Mouse (Mus musculus) limb, embryonic 14.5 days (tissue): Measurements from ENCODE around the gene Pigt. TPM values are rescaled to one million over a fixed set of nuclear protein-coding genes. Genes with fewer than 3 reads are reported as not detected.
A peak's percentile ranks its signal among the peaks of the same experiment; 100 is the strongest.

Experiments used
- ATAC-seq: fragments of 200-750 bp; cut with Nextera tagmentation; 2 replicates; pipeline ENCODE4 v1.8.0; 2017; ENCODE audit warnings: low read depth, moderate number of reproducible peaks, moderate TSS enrichment; ENCODE audit not compliant: low FRiP score
- DNase-seq: peaks from one replicate; pipeline ENCODE4 v3.0.0-alpha.2; 2015; ENCODE audit warnings: low spot score
- H3K27ac ChIP-seq: fragments of 300-500 bp; sonication (generic); replicated peaks from 2 replicates; pipeline ENCODE4 v1.5.1; 2014; ENCODE audit warnings: low read depth, mild to moderate bottlenecking, low read length, moderate library complexity, mixed read lengths
- H3K27me3 ChIP-seq: fragments of 300-500 bp; sonication (generic); 2 replicates; pipeline ENCODE4 v1.6.1; 2014; ENCODE audit warnings: low read length, mixed read lengths; ENCODE audit not compliant: control insufficient read depth, insufficient read depth
- H3K36me3 ChIP-seq: fragments of 300-500 bp; sonication (generic); 2 replicates; pipeline ENCODE4 v1.6.1; 2014; ENCODE audit warnings: mild to moderate bottlenecking, low read length, moderate library complexity, mixed read lengths; ENCODE audit not compliant: control insufficient read depth, insufficient read depth
- H3K4me1 ChIP-seq: fragments of 300-500 bp; sonication (generic); 2 replicates; pipeline ENCODE4 v1.6.1; 2014; ENCODE audit warnings: antibody characterized with exemption, low read length, mixed read lengths; ENCODE audit not compliant: control insufficient read depth, insufficient read depth
- H3K4me2 ChIP-seq: fragments of 300-500 bp; sonication (generic); replicated peaks from 2 replicates; pipeline ENCODE4 v1.6.1; 2014; ENCODE audit warnings: low read depth, mild to moderate bottlenecking, low read length, moderate library complexity; ENCODE audit not compliant: severe bottlenecking
- H3K4me3 ChIP-seq: fragments of 300-500 bp; sonication (generic); replicated peaks from 2 replicates; pipeline ENCODE4 v1.5.1; 2014; ENCODE audit warnings: low read length
- H3K9ac ChIP-seq: fragments of 300-500 bp; sonication (generic); 2 replicates; pipeline ENCODE4 v1.6.1; 2014; ENCODE audit warnings: mild to moderate bottlenecking, low read depth, low read length, moderate library complexity; ENCODE audit not compliant: severe bottlenecking
- H3K9me3 ChIP-seq: fragments of 300-500 bp; sonication (generic); 2 replicates; pipeline ENCODE4 v1.6.1; 2016; ENCODE audit warnings: low read length; ENCODE audit not compliant: control insufficient read depth
- POLR2A ChIP-seq: fragments of 200-500 bp; IDR thresholded peaks from 2 replicates; pipeline ENCODE4 v1.8.0; 2012; ENCODE audit warnings: inconsistent platforms, mild to moderate bottlenecking, moderate library complexity, borderline replicate concordance; ENCODE audit not compliant: insufficient read depth, insufficient read length; ENCODE audit errors: extremely low read depth
- WGBS: fragments of 180-500 bp; shearing (Covaris S2); extraction: QIAGEN DNeasy Blood & Tissue Kit; methylation state at CpG from one replicate; pipeline ENCODE4 v1.1.7; 2014; 5-methylcytosine and 5-hydroxymethylcytosine counted together
- polyA plus RNA-seq, 2 experiments: library from polyadenylated mRNA; depleted of rRNA in 1 of 2; stranded (reverse) in 1 of 2; unstranded in 1 of 2; fragments of >200 nt; fragmentation: Nextera tagmentation in 1 of 2; extraction: Ambion mirVana in 1 of 2; gene quantifications; 2 replicates each; pipeline versions ENCODE4 v1.2.1 to v1.2.3; 2012 to 2014

The Pigt gene
- polyA plus RNA-seq (2012; rRNA removed) (99.5 and 142 TPM in 2 replicates), polyA plus RNA-seq (2014; fragmentation: Nextera tagmentation; extraction: Ambion mirVana) (72.4 and 81.4 TPM in 2 replicates)

- peak; percentile 91 for TF ChIP-seq POLR2A
- WGBS = 4% methylated on average over 43 of the region's 43 CpGs
These were observed at the start of gene Pigt for GRCm38 (mm10) chr2:164496847-164497690. TSS of gene Pigt (plus strand) at chr2:164497520.

GRCm38 (mm10) chr2:164448140-164448539, 49.2 kb upstream of the Pigt start:
- DNase-seq = no peak

More at GRCm38 (mm10) chr2:164496847-164497690, at the start of gene Pigt:
- H3K4me1 ChIP-seq = peaks cover 13% of the 10 kb centered on the region
- H3K9me3 ChIP-seq = no peaks in the 10 kb centered on the region
- peak within 1 kb of the TSS; percentile 67 for H3K9ac ChIP-seq
- H3K4me2 ChIP-seq = peak within 1 kb of the TSS; percentile 85
- peak; percentile 89 for DNase-seq
- peaks cover 23% of the 10 kb centered on the region for H3K36me3 ChIP-seq
- no peak within 1 kb of the TSS for H3K27ac ChIP-seq
- H3K27me3 ChIP-seq = no peaks in the 10 kb centered on the region
- peak within 1 kb of the TSS; percentile 80 for H3K4me3 ChIP-seq
- peak; percentile 93 for ATAC-seq

GRCm38 (mm10) chr2:164448921-164449320, 48.4 kb upstream of the Pigt start:
- Histone ChIP-seq H3K9ac (no peak overlapping the region), H3K9me3 (no peaks in the 10 kb centered on the region), H3K27ac (0 out of 2 replicates have a peak overlapping the region, but pooled peaks have one; percentile 33), H3K4me1 (peaks cover 19% of the 10 kb centered on the region), H3K4me3 (no peak overlapping the region), H3K4me2 (no peak overlapping the region), H3K27me3 (no peaks in the 10 kb centered on the region), H3K36me3 (no peaks in the 10 kb centered on the region)
- no peak for ATAC-seq
- 65% methylated on average over 5 of the region's 5 CpGs for WGBS
- DNase-seq = no peak
- TF ChIP-seq POLR2A = no peak

More at GRCm38 (mm10) chr2:164448140-164448539, 49.2 kb upstream of the Pigt start:
- Histone ChIP-seq H3K4me1 (peaks cover 24% of the 10 kb centered on the region), H3K4me3 (no peak overlapping the region), H3K9ac (no peak overlapping the region), H3K4me2 (no peak overlapping the region), H3K27me3 (no peaks in the 10 kb centered on the region), H3K27ac (no peak overlapping the region), H3K9me3 (no peaks in the 10 kb centered on the region), H3K36me3 (no peaks in the 10 kb centered on the region)
- no peak for TF ChIP-seq POLR2A
- 91% methylated on average over 1 of the region's 1 CpGs for WGBS
- no peak for ATAC-seq

- Histone ChIP-seq H3K9me3 (no peaks in the 10 kb centered on the region), H3K9ac (no peak overlapping the region), H3K27me3 (no peaks in the 10 kb centered on the region), H3K4me1 (peaks cover 19% of the 10 kb centered on the region), H3K27ac (0 out of 2 replicates have a peak overlapping the region, but pooled peaks have one; percentile 33), H3K4me3 (no peak overlapping the region), H3K36me3 (no peaks in the 10 kb centered on the region), H3K4me2 (no peak overlapping the region)
- no peak for ATAC-seq
- WGBS = 85% methylated on average over 14 of the region's 14 CpGs
- TF ChIP-seq POLR2A = no peak
- no peak for DNase-seq
These were observed 47.8 kb upstream of the Pigt start for GRCm38 (mm10) chr2:164449341-164450042.

GRCm38 (mm10) chr2:164452000-164452676, 45.2 kb upstream of the Pigt start:
- Histone ChIP-seq H3K4me2 (peak overlapping the region; percentile 6; the same call in 1 of the 2 replicates), H3K9me3 (no peaks in the 10 kb centered on the region), H3K9ac (no peak overlapping the region), H3K4me3 (no peak overlapping the region), H3K36me3 (no peaks in the 10 kb centered on the region), H3K27ac (peak overlapping the region; percentile 40), H3K4me1 (peaks cover 34% of the 10 kb centered on the region), H3K27me3 (no peaks in the 10 kb centered on the region)
- 16% methylated on average over 10 of the region's 13 CpGs for WGBS
- ATAC-seq (peak; percentile 76), DNase-seq (peak; percentile 80)
- TF ChIP-seq POLR2A = no peak
